Mouse (Mus musculus) bone marrow, adult 2 months (tissue): ENCODE data around the gene Ssbp3. TPM values are rescaled to one million over a fixed set of nuclear protein-coding genes. Genes with fewer than 3 reads are reported as not detected.
A peak's percentile ranks its signal among the peaks of the same experiment; 100 is the strongest.

ENCODE experiments used
- H3K27ac ChIP-seq: fragments of 200-500 bp; 2 replicates; pipeline ENCODE4 v1.5.1; 2012; ENCODE audit warnings: low read depth, mild to moderate bottlenecking, control low read depth, inconsistent platforms, low read length; ENCODE audit not compliant: control insufficient read depth, poor library complexity, insufficient read depth
- H3K4me1 ChIP-seq: fragments of 200-500 bp; 2 replicates; pipeline ENCODE4 v1.6.1; 2011; ENCODE audit warnings: low read length; ENCODE audit not compliant: control insufficient read depth, insufficient read depth
- H3K4me3 ChIP-seq: fragments of 200-500 bp; replicated peaks from 2 replicates; pipeline ENCODE3; 2011; ENCODE audit warnings: mild to moderate bottlenecking, low read depth, low read length, control low read depth; ENCODE audit not compliant: control insufficient read depth
- CTCF ChIP-seq: fragments of 200-500 bp; IDR thresholded peaks from 2 replicates; pipeline ENCODE4 v1.5.1; 2011; ENCODE audit warnings: low read length, control low read depth; ENCODE audit not compliant: control insufficient read depth, insufficient read depth
- POLR2A ChIP-seq: fragments of 200-500 bp; IDR thresholded peaks from 2 replicates; pipeline ENCODE4 v1.6.1; 2011; ENCODE audit warnings: low read depth, mild to moderate bottlenecking, control low read depth, low read length, borderline replicate concordance; ENCODE audit not compliant: control insufficient read depth
- WGBS: fragments of 180-500 bp; shearing (Covaris S2); methylation state at CpG from one replicate; pipeline ENCODE4 v1.1.7; 2018; 5-methylcytosine and 5-hydroxymethylcytosine counted together
- polyA plus RNA-seq: library from polyadenylated mRNA; stranded (reverse); fragments of >200 nt; gene quantifications from 2 replicates; pipeline ENCODE4 v1.2.4, GENCODE M21; 2011; ENCODE audit warnings: low replicate concordance; ENCODE audit not compliant: missing spikeins, insufficient read depth, insufficient read length

The Ssbp3 gene
- polyA plus RNA-seq, 1 experiment, result 84.3 TPM

GRCm38 (mm10) chr4:106975324-106975723, 64.8 kb downstream of the Ssbp3 start:
- Histone ChIP-seq H3K4me1 (no peaks in the 10 kb centered on the region), H3K27ac (no peak overlapping the region), H3K4me3 (no peak overlapping the region)
- WGBS, result 92% methylated on average over 6 of the region's 6 CpGs
- TF ChIP-seq CTCF, result no peak
- no peak for TF ChIP-seq POLR2A

GRCm38 (mm10) chr4:106975890-106976289, 65.4 kb downstream of the Ssbp3 start:
- no peak overlapping the region for H3K4me3 ChIP-seq
- TF ChIP-seq POLR2A, result no peak
- no peak for TF ChIP-seq CTCF
- WGBS, result 89% methylated on average over 4 of the region's 4 CpGs
- no peak overlapping the region for H3K27ac ChIP-seq
- peaks cover 2% of the 10 kb centered on the region; the same call in 1 of the 2 replicates for H3K4me1 ChIP-seq

DNA sequence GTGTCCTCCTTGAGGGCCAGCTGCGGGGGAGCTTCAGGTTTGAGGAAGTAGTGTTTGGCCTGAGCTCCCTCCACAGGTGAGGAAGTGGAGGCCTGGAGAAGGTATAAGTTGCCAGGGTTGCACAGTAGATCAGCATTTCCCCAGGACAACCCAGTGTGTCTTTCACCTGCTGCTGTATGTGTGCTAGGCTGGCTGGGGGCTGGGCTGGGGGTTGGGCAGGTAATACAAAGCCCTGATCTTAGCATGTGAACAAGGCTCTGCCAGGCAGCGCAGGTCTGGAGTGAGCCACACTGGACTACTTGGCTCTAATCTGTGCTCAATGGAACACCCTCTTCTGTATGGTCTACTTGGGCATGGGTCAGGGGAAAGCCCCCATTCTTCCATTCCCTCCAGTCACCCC, 66.1 kb downstream of the Ssbp3 start:
- TF ChIP-seq CTCF, result no peak
- TF ChIP-seq POLR2A, result no peak
- H3K27ac ChIP-seq, result no peak overlapping the region
- 62% methylated on average over 2 of the region's 2 CpGs for WGBS
- peaks cover 2% of the 10 kb centered on the region; the same call in 1 of the 2 replicates for H3K4me1 ChIP-seq
- no peak overlapping the region for H3K4me3 ChIP-seq

DNA sequence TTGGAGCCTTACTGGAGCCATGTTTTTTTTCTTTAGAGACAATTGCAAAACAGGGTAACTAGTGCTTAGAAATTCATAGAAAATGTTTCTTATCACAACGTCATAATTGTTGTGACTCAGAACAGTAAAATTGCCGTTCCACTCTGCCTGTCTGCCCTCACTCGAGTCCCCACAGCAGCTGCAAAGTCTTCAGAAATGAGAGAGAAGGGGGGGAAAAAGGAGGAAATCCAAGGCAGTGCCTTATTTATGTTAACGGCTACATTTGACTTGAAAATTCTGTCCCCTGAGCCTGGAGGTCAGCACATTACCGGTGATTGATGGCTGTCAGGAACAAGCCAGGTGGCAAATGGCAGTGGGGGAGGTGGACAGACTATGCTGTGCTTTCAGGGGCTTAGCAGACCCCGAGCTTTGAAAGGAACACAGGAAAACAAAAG, 66.7 kb downstream of the Ssbp3 start:
- TF ChIP-seq POLR2A, result no peak
- no peak for TF ChIP-seq CTCF
- no peak overlapping the region for H3K27ac ChIP-seq
- 30% methylated on average over 6 of the region's 6 CpGs for WGBS
- H3K4me3 ChIP-seq, result no peak overlapping the region
- H3K4me1 ChIP-seq, result peaks cover 4% of the 10 kb centered on the region

DNA sequence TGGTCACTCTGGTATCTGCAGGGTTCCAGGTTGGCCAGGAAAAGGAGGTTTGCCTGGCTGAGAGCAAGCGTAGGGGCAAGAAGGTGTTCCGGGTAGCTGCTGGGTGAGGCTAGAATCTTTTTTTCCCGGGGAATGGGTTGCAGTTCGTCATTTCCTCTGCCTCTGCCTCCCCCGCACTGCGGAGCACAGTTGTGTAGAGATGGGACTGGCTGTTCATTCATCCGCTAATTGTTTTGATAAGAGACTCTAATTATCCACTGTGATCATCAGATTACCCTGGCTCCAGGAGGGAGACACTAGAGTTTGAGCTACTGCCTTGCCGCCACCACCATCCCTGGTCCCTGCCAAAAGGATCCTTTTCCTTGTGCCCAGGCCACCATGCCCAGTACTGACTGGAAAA, 67.9 kb downstream of the Ssbp3 start:
- WGBS, result 88% methylated on average over 8 of the region's 8 CpGs
- no peak overlapping the region for H3K27ac ChIP-seq
- TF ChIP-seq CTCF (no peak), POLR2A (no peak)
- H3K4me3 ChIP-seq, result no peak overlapping the region
- peaks cover 4% of the 10 kb centered on the region for H3K4me1 ChIP-seq

- peaks cover 4% of the 10 kb centered on the region for H3K4me1 ChIP-seq
- H3K4me3 ChIP-seq, result no peak overlapping the region
Measured at GRCm38 (mm10) chr4:106980669-106981068, 70.2 kb downstream of the Ssbp3 start.

GRCm38 (mm10) chr4:106981385-106982103, 71.0 kb downstream of the Ssbp3 start:
- Histone ChIP-seq H3K27ac (no peak overlapping the region), H3K4me1 (peaks cover 4% of the 10 kb centered on the region), H3K4me3 (no peak overlapping the region)
- no peak for TF ChIP-seq POLR2A
- WGBS, result 66% methylated on average over 7 of the region's 7 CpGs

More at GRCm38 (mm10) chr4:106980669-106981068, 70.2 kb downstream of the Ssbp3 start:
- 49% methylated on average over 7 of the region's 7 CpGs for WGBS
- no peak for TF ChIP-seq CTCF
- TF ChIP-seq POLR2A, result no peak
- H3K27ac ChIP-seq, result peak overlapping the region; percentile 22; the same call in 1 of the 2 replicates

GRCm38 (mm10) chr4:106982344-106983121, 72.0 kb downstream of the Ssbp3 start:
- 67% methylated on average over 4 of the region's 4 CpGs for WGBS
- TF ChIP-seq POLR2A (no peak), CTCF (no peak)
- Histone ChIP-seq H3K4me3 (no peak overlapping the region), H3K27ac (no peak overlapping the region), H3K4me1 (peaks cover 6% of the 10 kb centered on the region)
